Mouse (Mus musculus) stomach, embryonic 15.5 days (tissue): ENCODE results near the gene Gjb6. TPM values are rescaled to one million over a fixed set of nuclear protein-coding genes. Genes with fewer than 3 reads are reported as not detected.

Experiments used
- ATAC-seq: fragments of 200-750 bp; cut with Nextera tagmentation; 2 replicates; pipeline ENCODE4 v1.8.0; 2017; ENCODE audit warnings: low read depth, moderate number of reproducible peaks, moderate TSS enrichment; ENCODE audit not compliant: insufficient read depth, low FRiP score
- H3K27ac ChIP-seq: fragments of 300-500 bp; sonication (generic); 2 replicates; pipeline ENCODE4 v1.5.1; 2015; ENCODE audit warnings: mild to moderate bottlenecking, inconsistent platforms
- H3K27me3 ChIP-seq: fragments of 300-500 bp; sonication (generic); replicated peaks from 2 replicates; pipeline ENCODE4 v1.6.1; 2015; ENCODE audit warnings: inconsistent platforms
- H3K36me3 ChIP-seq: fragments of 300-500 bp; sonication (generic); 2 replicates; pipeline ENCODE4 v1.6.1; 2015; ENCODE audit warnings: inconsistent platforms
- H3K4me1 ChIP-seq: fragments of 300-500 bp; sonication (generic); 2 replicates; pipeline ENCODE4 v1.6.1; 2015; ENCODE audit warnings: inconsistent platforms
- H3K4me2 ChIP-seq: fragments of 300-500 bp; sonication (generic); 2 replicates; pipeline ENCODE4 v1.6.1; 2015; ENCODE audit warnings: mild to moderate bottlenecking, inconsistent platforms
- H3K4me3 ChIP-seq: fragments of 300-500 bp; sonication (generic); replicated peaks from 2 replicates; pipeline ENCODE4 v1.5.1; 2015; ENCODE audit warnings: inconsistent platforms
- H3K9ac ChIP-seq: fragments of 300-500 bp; sonication (generic); 2 replicates; pipeline ENCODE4 v1.6.1; 2015; ENCODE audit warnings: inconsistent platforms
- H3K9me3 ChIP-seq: fragments of 300-500 bp; sonication (generic); 2 replicates; pipeline ENCODE4 v1.6.1; 2016; ENCODE audit warnings: inconsistent platforms
- WGBS: fragments of 180-500 bp; shearing (Covaris S2); methylation state at CpG from one replicate; pipeline ENCODE4 v1.1.7; 2015; 5-methylcytosine and 5-hydroxymethylcytosine counted together
- polyA plus RNA-seq: library from polyadenylated mRNA; unstranded; fragments of >200 nt; fragmentation: Nextera tagmentation; extraction: Ambion mirVana; gene quantifications from 2 replicates; pipeline ENCODE4 v1.2.1, GENCODE M21; 2015

Gjb6 gene
- polyA plus RNA-seq, 1 experiment from 2014 or later, result 5.3 TPM

- Histone ChIP-seq H3K36me3 (no peaks in the 10 kb centered on the region), H3K27ac (no peak overlapping the region), H3K9me3 (no peaks in the 10 kb centered on the region), H3K4me2 (no peak overlapping the region), H3K9ac (no peak overlapping the region), H3K27me3 (no peaks in the 10 kb centered on the region), H3K4me1 (peaks cover 10% of the 10 kb centered on the region; the same call in 1 of the 2 replicates), H3K4me3 (no peak overlapping the region)
- ATAC-seq, result no peak
- 97% methylated on average over 1 of the region's 1 CpGs for WGBS
Measured at GRCm38 (mm10) chr14:57082863-57083262, 50.5 kb downstream of the Gjb6 start.

- H3K4me3 ChIP-seq, result no peak overlapping the region
- H3K4me2 ChIP-seq, result no peak overlapping the region
- no peak overlapping the region for H3K9ac ChIP-seq
- WGBS, result 80% methylated on average over 6 of the region's 6 CpGs
- H3K9me3 ChIP-seq, result no peaks in the 10 kb centered on the region
- H3K27me3 ChIP-seq, result no peaks in the 10 kb centered on the region
- no peaks in the 10 kb centered on the region for H3K4me1 ChIP-seq
- ATAC-seq, result no peak
- H3K27ac ChIP-seq, result no peak overlapping the region
- no peaks in the 10 kb centered on the region for H3K36me3 ChIP-seq
Measured at GRCm38 (mm10) chr14:57075537-57075936, 57.9 kb downstream of the Gjb6 start.

Other genes with a start within 250 kb of the Gjb6 start
- gene Zmym2, start 247.0 kb downstream of the Gjb6 start, polyA plus RNA-seq, result 33.1 and 36.5 TPM in 2 replicates
- 0.53 and 1.2 TPM in 2 replicates for gene Gja3, start 75.5 kb downstream of the Gjb6 start, polyA plus RNA-seq
- 13.3 and 19.9 TPM in 2 replicates for gene Gjb2, start 28.9 kb downstream of the Gjb6 start, polyA plus RNA-seq
- not detected in 2 replicates for gene Gm4491, start 17.7 kb downstream of the Gjb6 start, polyA plus RNA-seq